Mouse (Mus musculus): ENCODE measurements around the gene Slc41a1.

DNA sequence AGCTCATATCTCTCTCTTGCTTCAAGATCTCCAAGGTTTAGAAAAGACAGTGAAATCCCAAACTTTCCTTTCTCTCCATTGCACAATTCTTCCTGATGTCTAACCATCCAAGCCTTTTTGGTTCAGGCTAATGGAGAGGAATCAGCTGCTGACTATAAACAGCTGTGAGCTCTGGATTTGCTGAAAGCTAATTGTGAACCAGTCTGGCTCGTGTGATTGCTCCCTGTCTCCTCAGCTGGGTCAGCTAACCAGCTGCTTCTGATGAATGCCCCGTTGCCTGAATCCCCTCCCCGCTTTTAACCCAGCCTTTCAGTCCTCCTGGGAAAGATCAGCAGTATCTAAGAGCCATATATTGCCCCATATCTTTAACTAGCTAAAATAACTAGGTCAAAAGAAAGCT is 32.7 kb upstream of the Slc41a1 start:
- TF ChIP-seq POLR2A (IDR thresholded peaks at IDR 0.05; ENCODE audit: insufficient read depth, low read length) (no peak), CTCF (IDR thresholded peaks at IDR 0.05; ENCODE audit: low read depth, low read length) (no peak)
